Mouse (Mus musculus) right cerebral cortex, postnatal 14 days (tissue): ENCODE data around the gene Samd5.

Source experiments
- DNase-seq: peaks from one replicate; pipeline ENCODE4 v3.0.0; 2022

The Samd5 gene

GRCm38 (mm10) chr10:9648464-9648863, 26.5 kb downstream of the Samd5 start:
- no peak for DNase-seq

GRCm38 (mm10) chr10:9647741-9648140, 27.3 kb downstream of the Samd5 start:
- DNase-seq, result no peak

DNA sequence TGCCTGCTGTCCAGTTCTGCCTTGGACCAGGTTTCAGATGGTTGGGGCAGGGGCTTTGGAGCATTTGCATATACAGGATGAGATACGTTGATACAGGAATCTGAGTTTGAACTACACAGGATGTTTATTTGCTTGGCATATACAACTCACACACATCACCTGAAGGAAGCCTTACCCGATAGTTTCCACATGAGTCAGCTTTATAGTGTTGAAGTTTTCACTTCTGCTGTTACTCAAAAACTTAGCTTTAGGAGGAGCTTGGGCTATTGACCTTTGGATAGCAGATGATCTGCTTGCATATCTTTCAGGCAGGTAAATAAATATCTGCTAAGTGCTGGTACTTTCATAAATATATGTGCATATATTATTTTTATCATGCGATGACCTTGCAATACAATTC, 28.6 kb downstream of the Samd5 start:
- DNase-seq, result no peak

DNA sequence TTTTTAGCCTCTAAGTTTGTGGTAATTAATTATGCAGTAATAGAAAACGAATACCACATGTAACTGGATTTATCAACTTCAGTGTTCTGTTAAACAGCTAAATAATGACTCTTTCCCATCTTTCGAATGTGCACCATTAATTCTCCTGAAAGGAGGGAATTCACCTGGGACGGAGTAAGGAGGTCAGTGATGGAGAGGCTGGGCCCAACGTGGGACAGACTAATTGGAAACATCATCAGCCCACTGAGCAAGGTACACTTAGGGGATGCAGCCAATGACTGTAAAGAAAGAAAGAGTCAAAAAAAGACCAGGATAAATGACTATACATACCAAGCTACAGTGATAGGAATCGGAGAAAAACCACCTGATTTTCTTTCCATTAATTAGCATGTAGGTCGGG, 31.5 kb downstream of the Samd5 start:
- no peak for DNase-seq

GRCm38 (mm10) chr10:9642077-9642476, 32.9 kb downstream of the Samd5 start:
- DNase-seq, result peak; percentile 42

DNA sequence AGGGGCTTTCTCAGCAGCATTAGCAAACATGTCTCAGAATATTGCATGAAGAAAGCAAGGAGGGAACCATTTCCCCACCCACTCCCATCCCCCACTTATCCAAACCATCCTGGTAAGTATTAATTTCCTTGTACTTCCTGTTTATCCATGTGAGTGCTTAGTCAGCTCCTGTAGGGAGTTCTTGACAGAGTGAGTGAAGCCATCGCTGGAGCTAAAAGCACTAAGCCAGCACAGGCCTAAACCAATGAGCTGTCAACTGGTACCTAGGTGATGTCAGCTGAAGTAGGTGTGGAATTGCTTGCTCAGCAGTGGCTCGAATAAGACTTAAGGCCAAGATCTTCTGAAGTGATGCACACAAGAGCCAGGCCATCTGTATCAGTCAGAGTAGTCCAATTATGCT, 34.3 kb downstream of the Samd5 start:
- no peak for DNase-seq

GRCm38 (mm10) chr10:9640056-9640455, 35.0 kb downstream of the Samd5 start:
- no peak for DNase-seq

DNA sequence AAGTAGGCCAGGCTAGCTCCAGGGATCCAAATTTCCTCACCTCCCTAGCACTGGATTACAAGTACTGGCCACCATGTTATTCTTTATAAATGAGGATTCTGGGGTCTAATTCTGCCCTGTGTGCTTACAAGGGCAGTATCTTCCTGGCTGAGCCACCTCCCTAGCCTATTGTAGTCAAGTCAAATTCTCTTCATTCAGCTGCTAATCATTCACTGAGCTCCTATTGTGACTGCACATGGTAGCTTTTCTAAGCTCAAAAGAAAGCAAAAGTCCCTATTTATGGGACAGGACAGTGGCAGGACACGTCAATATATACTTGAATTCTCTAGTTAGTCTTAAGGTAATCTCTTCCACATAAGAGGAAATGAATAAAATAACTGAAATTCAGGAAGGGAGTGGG, 49.7 kb downstream of the Samd5 start:
- no peak for DNase-seq

GRCm38 (mm10) chr10:9621926-9622688, 52.9 kb downstream of the Samd5 start:
- no peak for DNase-seq

- no peak for DNase-seq
These were observed 54.0 kb downstream of the Samd5 start for GRCm38 (mm10) chr10:9621055-9621454.

DNA sequence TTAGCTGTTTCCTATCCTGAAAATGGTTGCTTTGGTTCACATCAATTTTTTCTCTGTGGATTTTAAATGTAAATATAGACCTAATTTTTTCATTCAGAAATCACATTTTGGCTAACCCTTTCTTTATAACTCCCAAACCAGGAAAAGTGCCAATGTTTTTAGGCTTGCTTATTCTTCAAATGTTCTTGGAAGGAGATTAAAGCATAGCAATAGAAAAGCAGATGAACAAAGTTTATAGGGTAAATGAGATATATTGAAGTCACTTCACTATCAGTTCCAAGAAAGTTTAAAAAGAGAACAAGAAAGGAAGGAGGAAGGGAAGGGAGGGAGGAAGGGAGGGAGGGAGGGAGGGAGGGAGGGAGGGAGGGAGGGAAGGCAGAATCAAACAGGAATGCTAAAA, 60.0 kb downstream of the Samd5 start:
- no peak for DNase-seq

DNA sequence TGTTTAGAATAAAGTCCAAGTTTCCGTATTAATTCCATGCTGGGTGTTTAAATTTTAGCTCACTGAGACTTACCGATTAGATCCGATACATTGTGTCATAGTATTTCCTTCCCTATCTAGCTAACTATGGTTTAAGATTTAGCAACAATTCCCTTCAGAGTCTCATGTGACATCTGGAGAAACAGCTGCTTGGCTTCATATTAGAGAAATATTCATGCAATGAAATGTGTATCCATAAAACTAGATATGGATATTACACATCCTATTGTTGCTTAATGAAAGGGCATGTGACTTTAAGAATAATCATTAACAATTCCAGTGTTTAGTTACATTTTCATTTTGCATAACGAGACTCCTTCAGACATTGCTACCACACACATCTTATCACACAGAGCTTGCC, 66.2 kb downstream of the Samd5 start:
- no peak for DNase-seq

GRCm38 (mm10) chr10:9607155-9607554, 67.9 kb downstream of the Samd5 start:
- DNase-seq, result no peak

DNA sequence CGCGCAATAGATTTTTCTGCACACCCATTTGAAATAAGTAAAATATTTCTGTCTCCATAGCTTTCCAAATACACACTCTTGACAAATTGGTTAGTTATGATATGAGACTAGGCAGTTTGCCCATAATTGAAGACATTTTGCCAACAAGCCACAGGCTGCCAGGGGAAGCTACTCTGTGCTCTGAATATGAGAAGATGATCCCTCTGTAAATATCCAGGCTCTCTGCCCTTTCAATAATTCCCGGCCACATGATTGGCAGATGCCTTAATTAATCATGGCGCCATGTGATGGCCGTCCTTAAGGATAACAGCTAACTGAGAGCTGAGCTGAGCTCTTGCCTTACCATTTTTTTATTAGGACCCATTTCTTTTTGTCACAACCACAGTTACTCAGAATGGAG, 69.4 kb downstream of the Samd5 start:
- DNase-seq, result no peak

GRCm38 (mm10) chr10:9603290-9603689, 71.7 kb downstream of the Samd5 start:
- DNase-seq, result no peak

DNA sequence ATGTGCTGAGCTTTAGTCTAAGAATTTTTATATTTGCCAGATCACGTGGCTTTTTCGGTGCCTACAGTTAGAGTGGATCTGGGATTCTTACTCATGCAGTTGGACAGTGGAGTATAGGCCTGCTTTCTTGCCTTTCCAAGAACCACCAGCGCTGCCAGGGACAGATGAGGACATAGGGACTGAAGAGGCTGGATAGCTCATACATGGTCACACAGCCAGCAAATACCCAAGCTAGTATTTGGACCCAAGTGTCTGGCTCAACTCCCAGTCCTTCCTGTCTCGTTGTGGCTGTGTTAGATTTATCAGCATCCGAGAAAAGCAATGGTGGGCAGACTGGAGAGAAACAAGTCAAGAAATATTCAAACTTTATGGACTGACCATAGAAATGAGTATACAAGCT, 72.2 kb downstream of the Samd5 start:
- no peak for DNase-seq

- no peak for DNase-seq
These were observed 72.6 kb downstream of the Samd5 start for GRCm38 (mm10) chr10:9602389-9602788.

DNA sequence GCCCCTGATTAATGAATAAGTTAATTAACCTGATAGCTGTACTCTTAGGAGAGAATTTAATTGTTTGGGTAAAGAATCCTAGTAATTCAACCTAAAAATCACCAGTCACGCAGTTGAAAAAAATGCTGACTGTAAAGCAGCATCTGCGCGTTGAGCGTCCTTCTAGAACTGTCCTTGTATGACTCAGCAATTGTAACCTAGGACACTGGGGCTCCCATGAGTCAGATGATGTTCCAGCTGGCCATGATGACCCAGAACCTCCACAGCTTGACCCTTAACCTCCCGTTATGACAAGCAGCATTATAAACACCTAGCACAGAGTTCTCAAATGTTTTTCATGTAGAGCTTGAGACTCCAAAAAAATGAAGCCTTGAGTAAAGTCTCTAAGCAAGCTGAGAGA, 78.8 kb downstream of the Samd5 start:
- DNase-seq, result no peak

GRCm38 (mm10) chr10:9594666-9595065, 80.3 kb downstream of the Samd5 start:
- DNase-seq, result no peak

GRCm38 (mm10) chr10:9590606-9591005, 84.4 kb downstream of the Samd5 start:
- DNase-seq, result no peak

GRCm38 (mm10) chr10:9586328-9586727, 88.7 kb downstream of the Samd5 start:
- peak; percentile 19 for DNase-seq

GRCm38 (mm10) chr10:9579374-9579773, 95.6 kb downstream of the Samd5 start:
- DNase-seq, result no peak

DNA sequence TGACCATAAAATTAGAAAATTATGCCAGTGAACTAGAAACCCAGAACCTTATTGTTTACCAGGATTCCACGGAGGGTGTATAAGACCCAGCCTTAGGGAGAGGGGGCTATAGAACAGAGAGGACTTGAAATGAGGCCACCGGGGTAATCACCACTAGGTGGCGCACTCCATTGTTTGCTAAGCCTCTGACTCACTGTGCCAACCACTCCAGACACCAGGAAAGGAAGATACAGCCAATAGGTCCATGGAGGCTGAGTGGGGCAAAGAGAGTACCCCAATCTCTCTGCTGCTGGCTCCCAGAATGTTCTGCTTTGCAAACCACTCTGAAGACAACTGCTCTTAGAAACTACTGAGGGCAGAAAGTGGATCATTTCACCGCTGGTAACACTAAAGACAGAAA, 99.4 kb downstream of the Samd5 start:
- peak; percentile 36 for DNase-seq

- no peak for DNase-seq
These were observed 100.9 kb downstream of the Samd5 start for GRCm38 (mm10) chr10:9574135-9574534.
